Mouse (Mus musculus): ENCODE measurements around the gene Catsperz. TPM values are rescaled to one million over a fixed set of nuclear protein-coding genes. Genes with fewer than 3 reads are reported as not detected.

Catsperz gene
- not detected for total RNA-seq (2021)
- long read RNA-seq, experiment 1: 0 reads
- long read RNA-seq, experiment 2: 0 reads

DNA sequence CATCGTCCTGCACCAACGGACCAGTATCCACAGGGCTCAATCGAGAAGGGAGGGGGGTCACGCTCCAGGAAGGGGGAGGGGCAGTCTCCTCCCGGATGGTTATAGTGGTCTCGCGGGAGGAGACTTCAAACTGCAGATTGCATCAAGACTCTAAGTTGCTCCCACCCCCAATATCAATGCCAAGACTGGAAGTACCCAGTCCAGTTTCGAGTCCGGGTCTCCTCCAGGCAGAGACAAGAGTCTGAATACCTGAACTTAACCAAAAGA, at the start of gene Catsperz:
TSS of gene Catsperz (minus strand) at position 74 of the 267 bp plus-strand sequence.
- DNase-seq: no peak

DNA sequence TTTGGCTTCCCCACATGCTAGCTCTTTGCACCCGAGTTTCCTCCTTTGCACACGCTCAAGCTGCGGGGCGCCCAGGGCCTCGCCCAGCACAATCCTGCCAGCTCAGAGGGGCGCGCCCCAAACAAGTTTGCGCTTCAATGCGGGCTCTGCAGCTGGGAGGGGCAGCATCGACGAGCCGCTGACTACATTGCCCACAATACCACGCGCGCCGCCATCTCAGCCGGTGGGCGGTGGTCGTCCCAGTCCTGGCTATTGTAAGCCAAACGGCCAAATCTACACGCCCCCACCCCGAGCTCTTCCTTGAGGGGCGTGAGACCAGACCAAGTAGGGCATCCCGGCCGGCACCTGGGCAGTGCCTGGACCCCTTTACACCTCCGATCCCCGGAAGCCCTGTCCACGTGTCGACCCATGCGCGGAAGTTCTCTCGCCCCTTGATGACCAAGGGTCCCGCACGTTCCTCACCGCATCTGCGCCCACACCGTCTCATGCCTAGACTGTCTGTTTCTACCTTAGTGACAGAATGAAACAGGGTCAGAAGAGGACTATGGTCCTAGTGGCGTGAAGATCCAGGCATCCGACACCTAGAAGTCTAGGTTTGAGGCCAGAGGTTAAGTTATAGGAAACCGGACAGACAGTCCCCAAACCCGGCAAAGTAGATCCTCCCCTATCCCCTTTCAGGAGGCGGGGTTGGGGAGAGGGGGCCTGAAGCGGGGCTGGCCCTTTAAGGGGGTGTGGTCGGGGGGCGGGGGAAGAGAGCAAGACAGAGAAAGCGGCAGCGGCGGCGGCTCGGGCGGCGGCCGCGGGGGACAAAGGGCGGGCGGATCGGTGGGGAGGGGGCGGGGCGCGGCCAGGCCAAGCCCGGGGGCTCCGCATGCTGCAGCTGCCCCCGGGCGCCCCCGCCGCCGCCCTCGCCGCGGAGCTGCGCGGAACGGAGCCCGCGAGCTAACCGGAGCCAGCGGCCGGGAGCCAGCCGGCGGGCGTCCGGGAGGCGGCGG, 49.3 kb upstream of the Catsperz start, which contains the start of gene Ppp1r14b:
TSS of gene Ppp1r14b (plus strand) at position 758 of the 995 bp plus-strand sequence.
- peak; percentile 84 to 93 for DNase-seq

DNA sequence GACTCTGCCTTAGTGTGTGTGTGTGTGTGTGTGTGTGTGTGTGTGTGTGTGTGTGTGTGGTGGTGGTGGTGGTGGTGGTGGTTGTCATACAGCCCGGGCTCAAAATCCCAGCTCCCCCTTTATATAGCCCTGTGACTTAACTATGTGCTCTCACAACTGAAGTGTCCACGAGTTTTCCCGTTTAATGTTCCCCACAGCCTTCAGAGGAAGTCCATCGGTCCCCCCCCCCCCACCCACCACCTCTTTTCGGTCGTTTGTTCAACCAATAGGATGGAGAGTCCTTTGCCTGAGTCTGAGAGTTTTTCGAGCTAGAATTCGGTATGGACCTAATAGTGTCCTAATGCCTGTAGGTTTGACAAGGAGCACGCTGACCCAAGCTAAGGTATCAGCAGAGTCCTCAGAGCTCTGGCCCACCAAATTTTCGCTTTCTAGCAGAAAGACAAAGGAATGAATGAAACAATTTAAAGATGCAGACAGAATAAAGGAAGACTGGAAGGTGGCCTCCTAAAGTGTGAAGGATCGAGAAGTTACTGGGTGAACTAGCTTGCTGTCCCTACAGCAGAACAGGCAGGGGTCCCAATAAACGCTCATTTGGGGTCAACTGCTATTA, 48.5 kb upstream of the Catsperz start:
- DNase-seq: no peak

DNA sequence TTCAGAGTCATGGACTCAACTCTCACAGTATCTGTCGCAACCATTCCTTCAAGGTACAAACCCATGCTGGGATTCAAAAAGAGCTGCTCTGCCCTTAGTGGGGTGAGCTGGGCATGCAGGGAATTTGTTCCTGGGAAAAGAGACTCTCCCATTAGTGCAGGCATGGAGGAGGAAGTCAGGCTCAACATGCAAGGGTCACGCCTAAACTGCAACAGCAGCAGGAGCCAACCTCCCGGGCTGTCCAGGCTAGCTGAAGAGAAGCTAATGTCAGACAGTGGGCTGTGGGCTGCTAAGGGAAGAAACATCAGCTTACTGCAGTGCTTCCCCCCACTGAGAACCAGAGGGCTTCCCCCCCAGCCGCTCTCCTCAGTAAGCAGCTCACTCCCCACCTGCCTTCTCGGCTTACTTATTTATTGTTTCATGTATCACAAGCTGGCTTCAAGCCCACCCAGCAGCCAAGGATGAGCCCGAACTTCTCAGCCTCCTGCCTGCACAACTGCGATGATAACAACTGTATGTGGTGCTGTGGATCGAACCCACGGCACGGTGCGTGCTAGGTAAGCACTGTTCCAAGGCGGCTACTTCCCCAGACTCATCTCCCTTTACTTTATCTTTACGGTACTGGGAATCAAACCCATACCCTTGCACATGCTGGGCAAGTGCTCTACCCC, 47.2 kb upstream of the Catsperz start:
- no peak for DNase-seq

DNA sequence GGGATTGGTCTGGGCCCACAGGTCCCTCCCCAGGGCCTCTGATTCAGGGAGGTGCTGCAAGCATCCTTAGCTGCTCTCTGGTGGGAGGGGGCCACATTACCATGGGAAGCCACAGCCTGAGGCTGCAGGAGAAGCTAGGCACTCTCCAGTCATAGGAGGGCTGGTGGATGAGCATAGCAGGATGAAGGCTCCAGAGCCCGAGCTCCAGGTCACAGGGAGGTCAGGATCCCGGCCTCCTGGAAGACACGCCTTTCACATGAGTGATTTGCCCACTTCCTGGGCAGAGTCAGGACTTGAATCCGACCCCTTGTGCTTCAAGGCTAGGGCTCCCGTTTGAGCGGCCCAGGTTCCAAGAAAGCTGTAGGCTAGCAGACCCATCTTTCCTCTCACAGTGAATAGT, 46.5 kb upstream of the Catsperz start:
- no peak for DNase-seq

DNA sequence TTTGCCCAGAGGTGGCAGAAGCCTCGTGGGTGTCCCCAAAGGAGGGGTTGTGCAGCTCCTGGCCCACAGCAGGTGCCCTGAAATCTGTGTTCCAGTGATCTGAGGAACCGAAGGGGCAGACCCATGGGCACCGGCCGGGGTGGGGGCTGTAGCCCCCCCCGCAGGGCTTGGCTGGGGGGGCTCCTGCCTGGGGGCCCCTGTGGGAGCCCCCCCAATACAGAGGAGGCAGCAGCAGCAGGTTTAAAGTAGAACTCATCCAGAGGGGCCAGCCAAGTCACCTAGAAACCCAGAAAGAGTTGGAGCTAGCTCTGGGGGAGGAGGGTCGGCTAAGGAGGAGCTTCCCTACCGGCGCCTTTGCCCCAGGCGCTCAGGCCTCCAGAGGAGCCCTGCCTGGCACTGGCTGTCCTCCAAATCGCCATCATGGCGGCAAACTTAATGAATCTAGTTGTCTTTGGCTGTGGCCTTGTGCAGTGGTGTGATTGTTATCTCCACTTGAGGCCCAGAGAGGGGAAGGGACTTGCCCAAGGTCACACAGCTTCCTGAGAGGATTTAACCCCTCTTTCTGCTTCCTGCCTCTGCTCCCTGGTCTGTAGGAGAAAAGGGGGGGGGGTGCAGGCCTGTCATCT, 45.4 kb upstream of the Catsperz start:
- peak in 1 of 2 experiments; percentile 71 for DNase-seq

DNA sequence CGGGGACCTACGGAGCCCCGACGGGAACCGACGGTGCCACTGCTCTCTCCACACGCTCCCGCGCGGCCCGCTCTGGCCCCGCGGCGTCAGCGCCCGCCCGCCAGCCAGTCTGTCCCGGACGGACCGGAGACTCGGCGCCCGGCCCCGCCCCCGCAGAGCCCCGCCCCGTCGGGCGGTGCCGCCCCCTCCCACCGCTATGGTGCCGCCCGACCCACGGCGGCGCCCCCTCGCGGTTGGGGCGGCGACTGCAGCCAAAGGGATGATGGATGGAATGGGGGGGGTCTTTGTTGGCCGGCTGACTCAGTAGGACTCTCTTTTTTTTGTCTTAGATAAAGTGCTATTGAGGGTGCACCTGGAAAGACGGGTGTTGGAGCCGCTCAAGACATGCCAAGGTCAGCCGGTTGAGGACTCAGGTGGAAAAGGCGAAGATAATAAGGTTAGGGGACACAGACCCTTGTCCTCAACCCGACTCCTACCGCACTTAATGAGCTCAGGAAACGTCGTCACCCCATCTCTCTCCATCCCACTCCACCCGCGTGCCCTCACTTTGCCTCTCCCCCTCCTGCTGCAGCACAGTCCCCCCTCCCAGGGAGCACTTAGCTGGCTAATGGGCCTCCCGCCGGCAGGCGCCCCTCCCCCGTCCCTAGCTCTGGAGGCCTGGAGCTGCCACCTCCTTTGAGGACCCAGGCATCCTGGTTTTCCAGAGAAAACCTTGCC, 44.6 kb upstream of the Catsperz start:
- peak; percentile 88 to 94 for DNase-seq

DNA sequence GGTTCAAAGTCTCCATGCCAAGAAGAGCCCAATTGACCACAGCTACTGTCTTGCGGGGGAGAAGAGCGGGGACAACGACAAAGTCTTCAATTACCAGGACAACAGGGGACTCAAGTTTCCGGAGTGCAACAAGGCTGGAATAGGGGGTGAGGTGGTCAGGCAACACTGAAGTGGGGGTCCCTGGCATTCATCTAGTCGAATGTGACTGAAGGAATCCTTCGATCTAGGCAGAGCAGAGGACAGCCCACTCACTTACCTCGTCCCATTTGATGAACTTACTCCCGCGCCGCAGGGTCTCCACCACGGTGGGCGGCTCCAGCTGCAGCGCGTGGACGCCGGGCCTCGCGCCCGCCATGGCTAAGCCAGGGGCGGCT, 44.1 kb upstream of the Catsperz start:
- no peak for DNase-seq

DNA sequence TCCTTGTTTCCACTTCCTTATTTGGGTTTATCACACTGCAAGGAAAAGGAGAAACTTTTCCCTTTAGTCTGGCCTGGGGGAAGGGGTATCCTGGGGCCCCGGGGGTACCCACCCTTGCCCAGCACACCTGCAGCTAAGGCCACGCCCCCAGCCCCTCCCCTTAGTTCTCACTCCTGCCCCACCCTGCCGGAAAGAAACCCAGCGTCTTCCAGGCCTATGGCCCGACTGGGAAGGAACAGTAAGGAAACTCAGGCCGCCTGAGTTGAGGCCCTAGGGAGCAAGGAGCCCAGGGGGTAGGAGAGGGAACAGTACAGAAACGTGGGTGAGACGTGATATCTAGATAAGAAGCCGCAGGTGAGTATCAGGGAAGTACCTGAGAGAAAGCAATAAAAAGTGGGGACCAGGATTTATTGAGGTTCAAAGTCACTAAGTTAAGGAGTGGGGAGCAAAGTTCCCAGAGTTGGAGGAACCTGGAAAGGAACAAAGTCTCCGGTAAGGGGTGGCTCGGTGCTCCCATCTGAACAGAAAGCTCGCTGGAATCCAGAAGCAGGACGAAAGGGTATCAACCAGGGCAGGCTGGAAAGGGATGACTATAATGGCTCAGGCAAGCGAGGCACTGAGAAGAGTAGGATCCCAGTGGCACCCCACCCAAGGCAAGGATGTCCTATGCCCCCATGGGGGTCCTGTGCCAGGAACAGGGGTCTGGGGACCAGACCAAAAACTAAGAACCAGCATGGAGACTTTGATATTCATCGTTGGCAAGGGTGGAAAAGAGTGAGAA, 43.5 kb upstream of the Catsperz start:
- peak in 1 of 2 experiments; percentile 64 for DNase-seq

DNA sequence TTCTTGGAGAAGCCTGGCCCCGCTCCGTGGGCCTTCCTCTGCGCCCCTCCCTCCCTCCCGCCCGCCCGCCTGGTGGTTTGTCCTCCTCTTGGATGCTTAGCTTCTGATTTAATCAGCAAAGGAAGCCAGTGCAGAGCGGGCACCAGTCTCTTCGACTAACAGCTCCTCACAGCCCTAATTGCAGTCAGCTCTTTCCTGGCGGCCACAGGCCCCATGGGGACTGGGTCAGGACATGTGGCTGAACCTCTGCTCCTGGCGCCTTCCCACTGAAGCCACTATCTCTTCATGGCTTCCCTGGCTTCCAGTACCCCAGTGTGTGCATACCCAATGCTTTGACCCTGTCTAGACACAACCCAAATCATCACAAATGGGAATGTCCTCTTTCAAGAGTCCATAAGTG, 31.3 kb upstream of the Catsperz start:
- peak in 1 of 2 experiments; percentile 55 for DNase-seq

DNA sequence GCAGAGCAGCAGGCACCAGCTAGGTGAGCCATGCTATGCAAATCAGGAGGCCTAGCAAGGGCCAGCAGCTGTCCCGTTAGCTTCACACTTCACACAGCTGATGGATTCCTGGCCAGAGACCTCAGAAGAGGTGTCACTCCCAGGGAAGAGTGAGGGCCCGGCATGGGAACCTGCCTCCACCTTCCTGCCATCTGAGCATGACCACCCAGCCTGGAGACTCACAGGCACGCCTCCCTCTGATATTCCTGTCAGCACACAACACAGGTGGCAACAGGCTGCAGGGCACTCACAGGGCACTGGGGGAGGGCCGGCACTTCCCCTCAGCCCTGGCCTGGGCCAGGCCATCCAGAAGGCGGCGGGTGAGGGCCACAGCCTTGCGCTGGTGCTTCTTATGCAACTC, 30.2 kb upstream of the Catsperz start:
- no peak for DNase-seq

DNA sequence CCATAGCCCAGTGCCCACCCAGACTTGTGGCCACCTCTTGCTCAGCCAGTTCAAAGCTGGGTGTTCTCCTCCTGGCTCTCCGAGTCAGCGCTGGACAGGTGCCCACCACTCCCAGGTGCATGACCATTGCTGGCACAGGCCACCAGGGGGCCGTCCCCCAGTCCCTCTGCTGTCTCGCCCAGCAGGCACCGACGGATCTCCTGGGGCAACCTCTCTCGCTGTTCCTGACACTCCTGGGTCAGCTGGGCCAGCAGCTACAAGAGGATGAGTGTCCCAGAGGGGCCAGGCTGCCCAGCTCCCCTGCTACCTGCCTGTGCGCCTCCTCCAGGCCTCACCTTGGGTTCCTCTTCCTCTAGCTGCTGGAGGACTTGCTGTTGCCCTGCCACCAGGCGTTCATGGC, 28.9 kb upstream of the Catsperz start:
- DNase-seq: peak; percentile 55 to 77

DNA sequence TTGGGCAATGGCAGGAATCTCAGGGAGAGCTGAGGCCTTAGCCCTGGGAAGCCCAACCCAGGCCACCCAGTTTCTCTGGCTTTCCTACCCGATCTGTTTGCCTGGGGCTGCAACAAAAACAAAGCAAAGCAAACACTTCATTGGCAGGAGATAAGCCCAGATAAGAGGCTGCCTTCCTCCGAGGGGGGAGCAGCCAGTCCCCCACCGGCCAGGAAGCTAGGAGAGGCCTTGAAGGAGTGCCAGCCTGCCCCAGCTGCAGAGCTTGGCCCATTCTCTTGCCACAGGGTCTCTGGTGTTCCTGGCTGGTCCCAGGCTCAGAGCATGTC, 27.5 kb upstream of the Catsperz start:
- DNase-seq: peak; percentile 83 to 90

DNA sequence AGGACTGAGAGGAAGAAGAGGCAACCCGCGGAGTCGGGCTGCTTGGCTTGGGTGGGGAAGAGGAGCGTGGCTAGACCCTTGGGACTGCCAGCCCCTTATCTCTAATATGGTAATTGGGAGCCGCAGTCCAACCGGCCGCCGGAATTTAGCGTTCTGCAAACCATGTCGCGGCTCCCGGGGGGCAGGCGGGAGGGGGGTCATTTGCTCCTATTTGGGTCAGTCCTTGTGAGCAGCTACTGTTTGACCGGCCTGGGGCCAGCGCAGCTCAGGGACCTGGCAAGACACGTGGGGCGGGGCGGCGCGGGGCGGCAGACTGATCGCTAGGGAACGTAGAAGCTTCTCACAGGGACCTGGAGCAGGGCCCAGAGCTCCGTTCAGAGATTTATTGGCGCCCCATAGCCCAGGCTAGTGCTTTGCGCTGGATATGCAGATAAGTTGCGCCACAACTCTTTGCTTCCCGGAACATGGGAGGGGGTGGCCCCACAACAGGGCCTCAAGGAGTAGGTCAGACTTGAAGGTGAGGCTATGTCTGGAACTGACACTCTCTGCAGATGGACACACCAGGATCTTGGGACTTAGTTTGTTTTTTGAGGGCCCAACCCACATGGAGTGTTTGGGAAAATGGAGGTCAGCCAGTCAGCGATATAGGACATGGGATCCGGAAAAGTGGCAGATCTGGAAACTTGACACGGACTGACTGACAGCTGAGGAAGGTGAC, 27.0 kb upstream of the Catsperz start:
- peak; percentile 91 to 94 for DNase-seq

DNA sequence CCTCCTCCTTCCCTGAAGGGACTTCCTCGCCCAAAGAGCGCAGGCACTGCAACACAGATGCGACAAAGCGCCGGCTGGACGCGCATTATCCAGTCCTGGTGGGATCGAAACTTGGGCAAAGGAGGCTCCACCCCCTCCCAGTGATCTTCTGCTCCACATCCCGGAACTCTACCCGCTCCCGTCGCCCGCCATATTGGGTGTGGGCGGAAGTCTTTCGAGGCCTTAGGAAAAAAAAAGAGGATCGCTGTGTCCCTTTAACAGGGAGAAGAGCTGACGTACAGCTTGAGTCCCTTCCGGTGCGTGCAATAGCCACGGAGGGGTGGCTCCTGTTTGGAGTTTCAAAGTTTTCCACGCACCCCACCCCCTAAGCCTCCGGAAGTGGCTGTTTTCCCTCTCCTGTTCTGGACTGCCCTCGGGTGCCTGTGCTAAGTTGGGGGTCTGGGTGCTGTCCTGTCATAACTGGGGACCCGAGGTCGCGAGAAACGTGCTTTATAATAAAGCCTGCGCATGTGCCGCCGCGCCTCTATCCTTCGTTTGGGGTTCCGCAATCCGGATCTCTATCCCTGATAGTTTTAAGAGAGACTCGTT, 26.3 kb upstream of the Catsperz start:
- DNase-seq: peak; percentile 97

DNA sequence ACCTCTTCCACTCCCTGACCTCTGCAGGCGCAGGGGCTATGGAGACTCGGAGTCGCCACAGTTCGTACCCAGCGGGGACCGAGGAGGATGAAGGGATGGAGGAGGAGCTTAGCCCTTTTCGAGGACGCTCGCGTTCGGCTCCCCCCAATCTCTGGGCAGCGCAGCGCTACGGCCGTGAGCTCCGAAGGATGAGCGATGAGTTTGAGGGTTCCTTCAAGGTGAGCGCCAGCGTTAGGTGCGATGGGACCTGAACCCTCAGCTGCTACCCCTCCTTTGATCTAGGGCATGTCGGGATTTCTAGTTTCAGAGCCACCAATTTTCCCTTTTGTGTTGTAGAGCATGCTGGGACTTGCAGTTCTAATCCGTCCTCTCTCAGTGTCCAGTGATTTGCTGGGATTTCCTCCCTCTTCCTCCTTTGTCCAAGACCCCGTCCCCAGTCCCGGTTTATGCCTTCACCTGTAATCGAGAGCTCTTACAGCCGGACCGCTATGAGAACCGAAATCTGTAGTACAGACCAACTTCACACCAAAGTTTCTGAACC, 25.5 kb upstream of the Catsperz start:
- DNase-seq: peak; percentile 63 to 74

DNA sequence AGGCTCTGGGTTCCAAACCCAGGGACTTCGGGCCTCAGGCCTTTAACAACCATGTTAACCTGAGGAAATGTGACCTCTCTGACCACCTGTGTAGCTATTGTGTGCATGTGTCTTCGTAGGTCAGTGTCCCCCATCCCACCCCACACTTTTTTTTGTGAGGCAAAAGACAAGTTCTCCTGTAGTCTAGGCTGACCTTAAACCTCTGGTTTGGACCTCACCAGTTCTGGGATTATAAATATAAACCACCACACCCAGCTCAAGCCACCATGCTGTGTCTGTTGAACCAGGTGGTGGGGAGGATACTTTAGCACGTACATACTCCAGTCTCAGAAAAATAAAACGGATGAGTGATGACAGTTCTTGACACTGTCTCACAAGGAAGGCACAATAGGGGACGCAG, 24.8 kb upstream of the Catsperz start:
- no peak for DNase-seq

DNA sequence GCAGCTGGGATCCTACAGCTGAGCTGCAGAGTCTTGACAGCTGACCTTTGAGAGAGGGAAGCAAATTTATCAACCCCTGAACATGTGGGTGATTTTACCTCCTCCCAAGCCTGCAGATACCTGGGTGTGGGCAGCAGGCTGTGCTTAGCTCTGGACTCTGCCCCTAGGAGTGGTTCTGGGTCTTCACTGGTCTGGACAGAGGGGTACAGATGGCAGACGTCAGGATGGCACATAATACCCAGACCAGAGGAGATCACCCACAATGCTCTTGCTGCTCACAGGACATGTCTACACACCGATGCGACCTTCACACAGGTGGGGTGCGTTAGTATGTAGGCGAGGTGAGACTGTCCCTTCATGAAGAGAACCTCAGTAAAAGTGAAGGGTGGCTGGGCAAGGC, 24.4 kb upstream of the Catsperz start:
- DNase-seq: no peak

DNA sequence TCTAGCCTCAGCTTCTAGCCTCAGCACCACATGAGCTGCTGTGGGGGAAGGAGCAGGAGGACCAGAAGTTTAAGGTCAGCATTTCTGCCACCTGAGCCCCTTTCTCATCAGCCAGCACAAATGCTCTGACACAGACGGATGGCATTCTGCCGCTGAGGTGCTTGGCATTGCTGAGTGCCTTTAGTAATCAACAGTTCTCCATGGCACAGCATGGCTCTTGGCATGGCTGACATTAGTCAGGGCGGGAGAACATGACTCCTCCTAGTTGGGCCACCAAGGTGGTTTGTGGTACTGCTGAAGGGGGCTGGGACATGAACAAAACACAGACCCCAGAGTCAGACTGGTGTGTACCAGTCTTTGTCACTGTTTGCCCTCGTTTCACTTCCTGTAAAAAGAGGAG, 23.0 kb upstream of the Catsperz start:
- no peak for DNase-seq

DNA sequence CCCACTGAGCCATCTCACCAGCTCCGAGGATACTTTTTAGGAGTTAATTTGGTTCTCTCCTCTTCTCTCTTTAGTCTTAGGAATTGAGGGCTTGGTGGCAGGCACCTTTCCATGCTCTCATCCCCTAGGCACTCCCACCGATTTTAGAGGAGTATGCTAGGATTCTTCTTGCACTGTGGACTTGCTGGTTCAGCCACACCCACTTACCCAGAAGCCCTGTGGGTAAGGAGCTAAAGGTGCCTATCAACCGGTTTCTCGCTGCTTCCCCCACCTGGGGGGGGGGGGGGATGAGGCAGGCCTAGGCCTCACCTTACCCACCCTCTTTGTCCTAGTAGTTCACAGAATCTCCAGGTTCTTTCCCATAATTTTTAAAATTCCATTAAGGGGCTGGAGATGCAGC, 22.6 kb upstream of the Catsperz start:
- no peak for DNase-seq
